22 mouse cellular contexts compared by ENCODE assay signal in genomic region chr8:102612146-102612545, GRCm38 (mm10).
DNase-seq lines count a peak whose midpoint lies in the region; ATAC-seq lines count a peak whose summit lies in the region.
"Had no signal": no experiment of that assay in that cellular context is flagged by ENCODE, and none has a peak within 500 bp of the region (broad histone marks: within the 10 kb centered on the region; RNA-seq: fewer than 3 reads in every experiment).

No protein-coding gene starts in this region.

- no peaks in the 10 kb centered on the region for H3K9me3 ChIP-seq in hindbrain, embryonic 16.5 days (ENCODE audit: control insufficient read depth, low read length)
- H3K9me3 ChIP-seq in hindbrain, embryonic 14.5 days (ENCODE audit: control insufficient read depth, low read length) = no peaks in the 10 kb centered on the region
- H3K9me3 ChIP-seq: embryonic facial prominence, embryonic 13.5 days; embryonic facial prominence, embryonic 15.5 days; forebrain, embryonic 13.5 days; forebrain, embryonic 15.5 days had no signal

- H3K9ac ChIP-seq in hindbrain, embryonic 16.5 days (ENCODE audit: low read depth, low read length) = no peak overlapping the region
- H3K9ac ChIP-seq in hindbrain, embryonic 14.5 days = no peak overlapping the region
- H3K9ac ChIP-seq: embryonic facial prominence, embryonic 13.5 days; embryonic facial prominence, embryonic 15.5 days; forebrain, embryonic 13.5 days; forebrain, embryonic 15.5 days; forebrain, postnatal 0 days had no signal

- H3K36me3 ChIP-seq in hindbrain, embryonic 16.5 days (ENCODE audit: control insufficient read depth, insufficient read depth, low read length) = no peaks in the 10 kb centered on the region
- no peaks in the 10 kb centered on the region for H3K36me3 ChIP-seq in hindbrain, embryonic 14.5 days (replicated peaks; ENCODE audit: control insufficient read depth, insufficient read depth)
- H3K36me3 ChIP-seq: embryonic facial prominence, embryonic 13.5 days; embryonic facial prominence, embryonic 15.5 days; forebrain, embryonic 15.5 days had no signal

- ATAC-seq in hindbrain, embryonic 16.5 days = 0 out of 2 replicates have a peak, but pooled peaks have one; percentile 24
- ATAC-seq in hindbrain, embryonic 14.5 days (ENCODE audit: low FRiP score) = no peak
- ATAC-seq: forebrain, embryonic 13.5 days; forebrain, embryonic 15.5 days; forebrain, postnatal 0 days had no signal

- no peak overlapping the region for H3K27ac ChIP-seq in hindbrain, embryonic 16.5 days (ENCODE audit: low read depth, low read length)
- no peak overlapping the region for H3K27ac ChIP-seq in hindbrain, embryonic 14.5 days
- H3K27ac ChIP-seq: embryonic facial prominence, embryonic 13.5 days; embryonic facial prominence, embryonic 15.5 days; forebrain, embryonic 13.5 days; forebrain, embryonic 15.5 days had no signal

- no peak overlapping the region for H3K4me3 ChIP-seq in hindbrain, embryonic 16.5 days (ENCODE audit: low read length)
- H3K4me3 ChIP-seq in hindbrain, embryonic 14.5 days (replicated peaks; ENCODE audit: low read length) = no peak overlapping the region
- H3K4me3 ChIP-seq: embryonic facial prominence, embryonic 13.5 days; embryonic facial prominence, embryonic 15.5 days; erythroblast, embryonic 14.5 days; forebrain, embryonic 13.5 days; forebrain, embryonic 15.5 days had no signal

- whole genome bisulfite sequencing in hindbrain, embryonic 16.5 days = 68% methylated on average over 4 of the region's 4 CpGs
- 76% methylated on average over 4 of the region's 4 CpGs for WGBS in hindbrain, embryonic 14.5 days

- no peaks in the 10 kb centered on the region for H3K27me3 ChIP-seq in hindbrain, embryonic 16.5 days (replicated peaks; ENCODE audit: control insufficient read depth, insufficient read depth, low read length)
- H3K27me3 ChIP-seq in hindbrain, embryonic 14.5 days (ENCODE audit: control insufficient read depth, insufficient read depth, low read length) = no peaks in the 10 kb centered on the region
- H3K27me3 ChIP-seq: embryonic facial prominence, embryonic 13.5 days; embryonic facial prominence, embryonic 15.5 days; forebrain, embryonic 13.5 days; forebrain, embryonic 15.5 days had no signal

- no peak overlapping the region for H3K4me2 ChIP-seq in hindbrain, embryonic 16.5 days (ENCODE audit: low read length)
- H3K4me2 ChIP-seq in hindbrain, embryonic 14.5 days (replicated peaks) = no peak overlapping the region
- H3K4me2 ChIP-seq: embryonic facial prominence, embryonic 13.5 days; embryonic facial prominence, embryonic 15.5 days; forebrain, embryonic 13.5 days; forebrain, embryonic 15.5 days had no signal

- intact Hi-C loops in left cerebral cortex, postnatal 4 days (cut with DNase I) = no loop called here

- no peaks in the 10 kb centered on the region for H3K4me1 ChIP-seq in hindbrain, embryonic 16.5 days (ENCODE audit: control insufficient read depth, insufficient read depth, low read depth, low read length)
- H3K4me1 ChIP-seq in hindbrain, embryonic 14.5 days (replicated peaks; ENCODE audit: control insufficient read depth, insufficient read depth, low read length) = no peaks in the 10 kb centered on the region
- H3K4me1 ChIP-seq: embryonic facial prominence, embryonic 13.5 days; embryonic facial prominence, embryonic 15.5 days; forebrain, embryonic 13.5 days; forebrain, embryonic 15.5 days had no signal

- DNase-seq in hindbrain, embryonic 14.5 days (ENCODE audit: low spot score) = no peak
- peak; percentile 38 for DNase-seq in left cerebral cortex, postnatal 4 days
- no peak for DNase-seq in left cerebral cortex, adult 18-20 months (ENCODE audit: low spot score in 2 of 2)
- DNase-seq in retina, postnatal 1 day = peak; percentile 29
- DNase-seq in retina, embryonic 14.5 days (ENCODE audit: low spot score) = no peak
- peak; percentile 11 for DNase-seq in fat pad, adult 2 months (ENCODE audit: extremely low read depth, low read depth, low spot score)
- no peak for DNase-seq in adrenal gland, postnatal 25 days
- DNase-seq: adrenal gland, adult 2 months; adrenal gland, postnatal 10 days; adrenal gland, postnatal 36 days; cerebellum, adult 11 months; cerebellum, adult 18-20 months; cerebellum, adult 9-10 months; cerebellum, postnatal 36 days; embryo, embryonic 11 days; forebrain, postnatal 0 days had no signal

Comparison
In these comparisons a context has a peak if more than half of its experiments do, and no peak if none do; other contexts are left out.
1. DNase-seq: peak in left cerebral cortex, postnatal 4 days (single experiment), retina, postnatal 1 day (single experiment) and fat pad, adult 2 months (single experiment); none in hindbrain, embryonic 14.5 days (single experiment), left cerebral cortex, adult 18-20 months (0 of 2), retina, embryonic 14.5 days (single experiment) and adrenal gland, postnatal 25 days (single experiment).